Comparison of ENCODE assay signal across 1 mouse cellular context in the genomic region with DNA sequence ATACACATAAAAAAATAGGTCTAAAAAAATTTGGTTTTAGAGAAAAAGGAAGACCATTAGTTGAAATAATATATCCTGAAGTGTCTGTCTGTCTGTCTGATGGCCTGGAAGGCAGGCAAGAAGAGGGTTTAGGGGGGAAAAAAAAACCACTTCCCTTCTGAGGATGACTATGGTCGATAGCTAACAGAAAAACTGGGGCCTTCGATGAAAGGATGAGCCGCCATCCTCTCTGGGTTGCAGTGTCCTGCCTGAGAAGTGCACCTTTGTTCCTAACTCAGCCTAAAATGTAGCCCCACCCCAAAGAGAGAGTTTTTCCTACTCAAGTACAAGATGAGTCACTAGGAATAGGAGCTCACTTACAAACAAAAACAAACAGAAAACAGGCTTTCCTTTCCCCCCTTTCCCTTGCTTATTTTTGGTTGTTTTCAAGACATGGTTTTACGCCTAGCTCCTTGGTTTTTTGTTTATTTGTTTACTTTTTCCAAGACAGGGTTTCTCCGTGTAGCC.
TF ChIP-seq lines count a peak whose summit lies in the region.

No protein-coding gene starts in this region.

TF ChIP-seq in MEL, 35 proteins besides CTCF, POLR2A, EP300 and RAD21:
- TF ChIP-seq BHLHE40 (IDR thresholded peaks at IDR 0.05; ENCODE audit: borderline replicate concordance, low read depth, low read length) (no peak), KAT2A (conservative IDR thresholded peaks at IDR 0.05; ENCODE audit: low read depth, low read length) (no peak), SMC3 (IDR thresholded peaks at IDR 0.05; ENCODE audit: low read depth, low read length) (no peak), CHD1 (IDR thresholded peaks at IDR 0.05; ENCODE audit: low read depth, low read length) (no peak), HCFC1 (IDR thresholded peaks at IDR 0.05; ENCODE audit: low read depth, low read length) (no peak), TBP (IDR thresholded peaks at IDR 0.05; ENCODE audit: low read depth, low read length) (peak; percentile 42)
